Mouse (Mus musculus): ENCODE results near the gene Erich3.

- no peak for TF ChIP-seq CTCF (IDR thresholded peaks at IDR 0.05; ENCODE audit: extremely low read depth, insufficient read depth, insufficient read length, insufficient replicate concordance)
- no peak for TF ChIP-seq POLR2A (IDR thresholded peaks at IDR 0.05; ENCODE audit: low read depth, low read length)
These were observed 8.8 kb upstream of the Erich3 start for GRCm38 (mm10) chr3:154654901-154655300.
